Mouse (Mus musculus): ENCODE results near the gene Cyth2. TPM values are rescaled to one million over a fixed set of nuclear protein-coding genes. Genes with fewer than 3 reads are reported as not detected.

Gene Cyth2
- polyA plus RNA-seq, 1 experiment from 2014 or later = 26.5 TPM

DNA sequence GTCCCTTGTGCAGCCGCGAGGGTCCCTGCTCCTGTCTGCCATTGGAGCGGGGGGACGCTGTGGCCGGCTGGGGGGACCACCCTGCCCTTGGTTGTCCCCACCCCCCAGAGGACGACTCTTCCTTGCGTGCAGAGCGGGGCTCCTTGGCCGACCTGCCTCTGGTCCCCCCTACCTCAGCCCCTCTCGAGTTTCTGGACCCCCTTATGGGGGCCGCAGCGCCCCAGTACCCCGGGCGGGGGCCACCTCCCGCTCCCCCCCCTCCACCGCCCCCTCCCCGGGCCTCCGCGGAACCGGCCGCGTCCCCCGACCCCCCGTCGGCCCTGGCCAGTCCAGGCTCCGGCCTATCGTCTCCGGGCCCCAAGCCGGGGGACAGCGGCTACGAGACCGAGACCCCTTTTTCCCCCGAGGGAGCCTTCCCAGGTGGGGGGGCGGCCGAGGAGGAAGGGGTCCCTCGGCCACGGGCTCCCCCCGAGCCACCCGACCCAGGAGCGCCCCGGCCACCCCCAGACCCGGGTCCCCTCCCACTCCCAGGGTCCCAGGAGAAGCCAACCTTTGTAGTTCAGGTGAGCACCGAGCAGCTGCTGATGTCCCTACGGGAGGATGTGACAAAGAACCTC is 20.3 kb downstream of the Cyth2 start:
- no peak overlapping the region for H3K9ac ChIP-seq (ENCODE audit: low read depth, low read length)
- H3K27me3 ChIP-seq (ENCODE audit: control insufficient read depth, insufficient read depth, low read depth, low read length) = peaks cover 41% of the 10 kb centered on the region

DNA sequence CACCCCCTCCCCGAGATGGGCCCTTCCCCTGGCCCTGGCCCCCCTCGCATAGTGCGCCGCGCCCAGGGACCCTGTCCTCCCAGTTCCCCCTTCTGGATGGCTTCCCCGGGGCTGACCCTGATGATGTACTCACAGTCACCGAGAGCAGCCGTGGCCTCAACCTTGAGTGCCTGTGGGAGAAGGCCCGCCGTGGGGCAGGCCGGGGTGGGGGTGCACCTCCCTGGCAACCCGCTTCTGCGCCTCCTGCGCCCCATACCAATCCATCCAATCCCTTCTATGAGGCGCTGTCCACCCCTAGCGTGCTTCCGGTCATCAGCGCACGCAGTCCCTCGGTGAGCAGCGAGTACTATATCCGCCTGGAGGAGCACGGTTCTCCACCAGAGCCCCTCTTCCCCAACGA is 21.1 kb downstream of the Cyth2 start:
- no peaks in the 10 kb centered on the region for H3K36me3 ChIP-seq (ENCODE audit: control insufficient read depth, insufficient read depth)
- WGBS (ENCODE audit: insufficient replicate concordance) = 66% methylated on average over 24 of the region's 24 CpGs
- no peaks in the 10 kb centered on the region for H3K9me3 ChIP-seq (replicated peaks; ENCODE audit: control insufficient read depth, low read length)
- H3K27me3 ChIP-seq (ENCODE audit: control insufficient read depth, insufficient read depth, low read depth, low read length) = peaks cover 33% of the 10 kb centered on the region
- H3K4me1 ChIP-seq (ENCODE audit: control insufficient read depth, low read depth, low read length) = peaks cover 21% of the 10 kb centered on the region
- H3K9ac ChIP-seq (ENCODE audit: low read depth, low read length) = no peak overlapping the region
- no peak for ATAC-seq (ENCODE audit: low read depth)
- H3K27ac ChIP-seq (ENCODE audit: low read length) = no peak overlapping the region
- no peak overlapping the region for H3K4me2 ChIP-seq (ENCODE audit: low read depth, low read length)
- no peak overlapping the region for H3K4me3 ChIP-seq (ENCODE audit: low read depth, low read length)

More for the DNA sequence above, 20.3 kb downstream of the Cyth2 start:
- Histone ChIP-seq H3K4me2 (ENCODE audit: low read depth, low read length) (no peak overlapping the region), H3K4me3 (ENCODE audit: low read depth, low read length) (no peak overlapping the region), H3K9me3 (replicated peaks; ENCODE audit: control insufficient read depth, low read length) (no peaks in the 10 kb centered on the region), H3K4me1 (ENCODE audit: control insufficient read depth, low read depth, low read length) (peaks cover 27% of the 10 kb centered on the region), H3K27ac (ENCODE audit: low read length) (no peak overlapping the region), H3K36me3 (ENCODE audit: control insufficient read depth, insufficient read depth) (no peaks in the 10 kb centered on the region)
- 69% methylated on average over 40 of the region's 44 CpGs for WGBS (ENCODE audit: insufficient replicate concordance)
- ATAC-seq (ENCODE audit: low read depth) = no peak

DNA sequence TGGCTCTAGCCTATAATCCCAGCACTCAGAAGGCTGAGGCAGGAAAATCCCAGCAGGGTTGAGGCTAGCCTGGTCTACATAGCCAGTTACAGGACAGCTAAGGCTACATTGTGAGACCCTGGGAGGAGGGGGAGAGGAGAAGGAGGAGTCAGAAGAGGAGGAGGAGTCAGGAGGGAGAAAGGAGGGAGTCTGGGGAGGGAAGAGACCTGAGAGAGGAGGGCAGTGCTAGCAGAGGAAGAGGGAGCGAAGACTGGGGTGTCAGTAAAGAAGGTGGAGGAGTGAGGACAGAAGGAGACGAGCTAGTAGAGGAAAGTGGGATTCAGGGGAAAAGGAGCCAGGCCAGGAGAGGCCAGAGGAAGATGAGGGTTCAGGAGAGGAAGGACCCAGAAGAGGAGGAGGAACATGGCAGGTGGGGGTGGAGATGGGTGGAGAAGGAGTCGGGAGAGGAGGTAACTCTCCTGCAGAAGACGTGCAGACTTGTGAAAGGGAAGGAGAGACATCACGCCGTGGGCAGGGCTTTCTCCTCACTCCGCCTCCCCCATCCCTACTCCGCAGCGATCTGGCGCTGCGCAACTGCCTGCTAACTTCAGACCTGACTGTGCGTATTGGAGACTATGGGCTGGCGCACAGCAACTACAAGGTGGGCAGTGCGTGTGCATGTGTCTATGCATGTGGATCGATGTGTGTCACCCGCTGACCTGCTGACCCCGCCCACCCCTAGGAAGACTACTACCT is 22.5 kb downstream of the Cyth2 start:
- no peak for ATAC-seq (ENCODE audit: low read depth)
- 49% methylated on average over 17 of the region's 17 CpGs for WGBS (ENCODE audit: insufficient replicate concordance)
- no peak overlapping the region for H3K27ac ChIP-seq (ENCODE audit: low read length)
- H3K36me3 ChIP-seq (ENCODE audit: control insufficient read depth, insufficient read depth) = no peaks in the 10 kb centered on the region
- peaks cover 8% of the 10 kb centered on the region for H3K4me1 ChIP-seq (ENCODE audit: control insufficient read depth, low read depth, low read length)
- H3K27me3 ChIP-seq (ENCODE audit: control insufficient read depth, insufficient read depth, low read depth, low read length) = peaks cover 32% of the 10 kb centered on the region
- no peaks in the 10 kb centered on the region for H3K9me3 ChIP-seq (replicated peaks; ENCODE audit: control insufficient read depth, low read length)
- H3K9ac ChIP-seq (ENCODE audit: low read depth, low read length) = no peak overlapping the region
- H3K4me3 ChIP-seq (ENCODE audit: low read depth, low read length) = no peak overlapping the region
- H3K4me2 ChIP-seq (ENCODE audit: low read depth, low read length) = no peak overlapping the region

DNA sequence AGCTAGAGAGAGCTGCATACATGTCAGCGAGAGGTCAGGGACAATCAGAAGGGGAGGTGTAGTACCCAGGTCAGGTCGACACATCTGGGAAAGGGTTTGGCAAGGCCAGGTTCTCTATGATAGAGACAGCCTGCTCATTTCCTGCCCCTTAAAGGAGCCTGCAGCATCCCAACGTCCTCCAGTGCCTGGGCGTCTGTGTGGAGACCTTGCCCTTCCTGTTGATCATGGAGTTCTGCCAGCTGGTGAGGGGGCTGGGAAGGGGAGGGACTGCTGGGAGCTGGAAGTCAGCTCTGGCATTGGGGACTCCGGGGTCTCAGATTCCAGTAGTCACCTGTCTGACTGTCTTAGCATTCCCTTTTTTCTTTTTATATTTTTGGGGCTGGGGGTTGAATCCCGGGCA is 23.7 kb downstream of the Cyth2 start:
- Histone ChIP-seq H3K27ac (ENCODE audit: low read length) (no peak overlapping the region), H3K9ac (ENCODE audit: low read depth, low read length) (no peak overlapping the region), H3K4me2 (ENCODE audit: low read depth, low read length) (no peak overlapping the region), H3K9me3 (replicated peaks; ENCODE audit: control insufficient read depth, low read length) (no peaks in the 10 kb centered on the region), H3K4me3 (ENCODE audit: low read depth, low read length) (no peak overlapping the region), H3K36me3 (ENCODE audit: control insufficient read depth, insufficient read depth) (no peaks in the 10 kb centered on the region), H3K27me3 (ENCODE audit: control insufficient read depth, insufficient read depth, low read depth, low read length) (peaks cover 38% of the 10 kb centered on the region), H3K4me1 (ENCODE audit: control insufficient read depth, low read depth, low read length) (no peaks in the 10 kb centered on the region; the same call in 1 of the 2 replicates)
- 29% methylated on average over 6 of the region's 6 CpGs for WGBS (ENCODE audit: insufficient replicate concordance)
- ATAC-seq (ENCODE audit: low read depth) = no peak

DNA sequence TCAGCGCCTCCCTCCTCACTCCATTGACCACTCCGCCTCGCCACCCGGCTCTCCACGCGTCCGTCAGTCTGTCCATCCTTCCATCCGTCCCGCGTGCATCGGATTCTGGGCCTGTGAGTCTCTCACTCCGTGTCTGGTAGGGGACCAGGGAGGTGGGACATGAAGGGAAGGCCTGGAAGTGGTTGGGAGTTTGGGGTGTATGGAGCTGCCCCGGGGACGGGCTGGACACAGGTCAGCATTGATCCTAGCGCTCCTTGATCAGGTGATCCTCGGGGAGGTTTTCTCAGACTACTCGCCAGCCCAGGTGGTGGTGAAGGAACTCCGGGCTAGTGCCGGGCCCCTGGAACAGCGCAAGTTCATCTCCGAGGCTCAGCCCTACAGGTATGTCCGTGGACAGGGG is 26.7 kb downstream of the Cyth2 start:
- no peak overlapping the region for H3K4me3 ChIP-seq (ENCODE audit: low read depth, low read length)
- no peaks in the 10 kb centered on the region for H3K36me3 ChIP-seq (ENCODE audit: control insufficient read depth, insufficient read depth)
- no peak overlapping the region for H3K27ac ChIP-seq (ENCODE audit: low read length)
- no peak for ATAC-seq (ENCODE audit: low read depth)
- no peak overlapping the region for H3K9ac ChIP-seq (ENCODE audit: low read depth, low read length)
- no peaks in the 10 kb centered on the region for H3K9me3 ChIP-seq (replicated peaks; ENCODE audit: control insufficient read depth, low read length)
- peaks cover 3% of the 10 kb centered on the region for H3K4me1 ChIP-seq (ENCODE audit: control insufficient read depth, low read depth, low read length)
- WGBS (ENCODE audit: insufficient replicate concordance) = 72% methylated on average over 22 of the region's 22 CpGs
- peaks cover 53% of the 10 kb centered on the region for H3K27me3 ChIP-seq (ENCODE audit: control insufficient read depth, insufficient read depth, low read depth, low read length)
- no peak overlapping the region for H3K4me2 ChIP-seq (ENCODE audit: low read depth, low read length)

DNA sequence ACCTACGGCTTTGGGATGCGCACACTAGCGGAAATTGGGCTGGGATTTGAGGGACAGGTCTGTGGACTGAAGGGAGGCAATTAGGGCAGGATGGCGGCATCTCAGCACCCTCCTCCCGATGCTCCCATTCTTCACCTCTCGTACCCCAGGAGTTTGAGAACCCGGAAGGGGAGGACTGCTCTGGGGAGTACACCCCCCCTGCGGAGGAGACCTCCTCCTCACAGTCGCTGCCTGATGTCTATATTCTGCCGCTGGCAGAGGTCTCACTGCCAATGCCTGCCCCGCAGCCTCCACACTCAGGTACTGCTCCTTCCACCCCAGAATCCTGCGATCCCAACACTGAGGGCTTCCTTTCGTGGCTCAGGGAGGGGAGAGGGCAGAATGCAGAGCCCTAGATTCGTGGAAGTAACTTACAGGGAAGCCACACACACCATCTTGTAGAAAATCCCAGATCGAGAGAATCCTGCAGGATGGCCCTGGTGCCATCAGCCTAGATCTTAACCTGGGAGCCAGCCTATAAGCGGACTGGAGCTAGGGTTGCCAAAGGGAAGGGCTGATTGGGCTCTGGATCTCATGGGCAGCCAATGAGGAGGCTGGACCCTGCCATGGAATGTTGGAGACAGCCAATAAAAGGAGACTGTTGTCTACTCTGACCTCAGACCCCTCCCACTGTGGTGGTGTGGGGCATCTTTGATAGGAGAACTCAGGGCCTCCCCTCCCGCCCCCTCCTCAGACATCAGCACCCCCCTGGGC is 27.5 kb downstream of the Cyth2 start:
- no peaks in the 10 kb centered on the region for H3K36me3 ChIP-seq (ENCODE audit: control insufficient read depth, insufficient read depth)
- no peak overlapping the region for H3K4me3 ChIP-seq (ENCODE audit: low read depth, low read length)
- no peaks in the 10 kb centered on the region for H3K9me3 ChIP-seq (replicated peaks; ENCODE audit: control insufficient read depth, low read length)
- no peak overlapping the region for H3K9ac ChIP-seq (ENCODE audit: low read depth, low read length)
- H3K4me1 ChIP-seq (ENCODE audit: control insufficient read depth, low read depth, low read length) = peaks cover 3% of the 10 kb centered on the region
- WGBS (ENCODE audit: insufficient replicate concordance) = 6% methylated on average over 17 of the region's 17 CpGs
- ATAC-seq (ENCODE audit: low read depth) = peak; percentile 38; the same call in 1 of the 2 replicates
- H3K27me3 ChIP-seq (ENCODE audit: control insufficient read depth, insufficient read depth, low read depth, low read length) = peaks cover 55% of the 10 kb centered on the region
- no peak overlapping the region for H3K4me2 ChIP-seq (ENCODE audit: low read depth, low read length)
- H3K27ac ChIP-seq (ENCODE audit: low read length) = no peak overlapping the region

DNA sequence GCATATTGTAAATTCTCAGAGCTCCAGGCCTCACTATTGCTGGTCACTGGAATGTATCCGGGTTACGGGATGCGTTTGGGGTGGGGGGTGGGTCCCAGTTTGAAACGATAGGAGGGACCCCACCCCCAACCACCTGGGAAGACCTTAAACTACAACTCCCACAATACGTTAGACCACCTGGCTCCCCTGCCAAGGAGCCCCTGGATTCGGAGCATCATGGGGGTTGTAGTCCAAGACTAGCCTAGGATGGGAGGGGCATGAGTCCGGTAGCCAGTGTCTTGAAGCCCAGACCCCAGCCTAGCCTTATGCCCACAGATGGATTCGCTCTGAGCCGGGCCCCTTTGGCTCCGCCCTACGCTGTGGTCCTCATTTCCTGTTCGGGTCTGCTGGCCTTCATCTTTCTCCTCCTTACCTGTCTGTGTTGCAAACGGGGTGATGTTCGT is 28.2 kb downstream of the Cyth2 start:
- no peak overlapping the region for H3K9ac ChIP-seq (ENCODE audit: low read depth, low read length)
- no peaks in the 10 kb centered on the region for H3K9me3 ChIP-seq (replicated peaks; ENCODE audit: control insufficient read depth, low read length)
- no peak for ATAC-seq (ENCODE audit: low read depth)
- H3K27ac ChIP-seq (ENCODE audit: low read length) = no peak overlapping the region
- no peak overlapping the region for H3K4me3 ChIP-seq (ENCODE audit: low read depth, low read length)
- WGBS (ENCODE audit: insufficient replicate concordance) = 3% methylated on average over 14 of the region's 14 CpGs
- peaks cover 3% of the 10 kb centered on the region for H3K4me1 ChIP-seq (ENCODE audit: control insufficient read depth, low read depth, low read length)
- H3K36me3 ChIP-seq (ENCODE audit: control insufficient read depth, insufficient read depth) = no peaks in the 10 kb centered on the region
- H3K4me2 ChIP-seq (ENCODE audit: low read depth, low read length) = no peak overlapping the region
- H3K27me3 ChIP-seq (ENCODE audit: control insufficient read depth, insufficient read depth, low read depth, low read length) = peaks cover 55% of the 10 kb centered on the region

DNA sequence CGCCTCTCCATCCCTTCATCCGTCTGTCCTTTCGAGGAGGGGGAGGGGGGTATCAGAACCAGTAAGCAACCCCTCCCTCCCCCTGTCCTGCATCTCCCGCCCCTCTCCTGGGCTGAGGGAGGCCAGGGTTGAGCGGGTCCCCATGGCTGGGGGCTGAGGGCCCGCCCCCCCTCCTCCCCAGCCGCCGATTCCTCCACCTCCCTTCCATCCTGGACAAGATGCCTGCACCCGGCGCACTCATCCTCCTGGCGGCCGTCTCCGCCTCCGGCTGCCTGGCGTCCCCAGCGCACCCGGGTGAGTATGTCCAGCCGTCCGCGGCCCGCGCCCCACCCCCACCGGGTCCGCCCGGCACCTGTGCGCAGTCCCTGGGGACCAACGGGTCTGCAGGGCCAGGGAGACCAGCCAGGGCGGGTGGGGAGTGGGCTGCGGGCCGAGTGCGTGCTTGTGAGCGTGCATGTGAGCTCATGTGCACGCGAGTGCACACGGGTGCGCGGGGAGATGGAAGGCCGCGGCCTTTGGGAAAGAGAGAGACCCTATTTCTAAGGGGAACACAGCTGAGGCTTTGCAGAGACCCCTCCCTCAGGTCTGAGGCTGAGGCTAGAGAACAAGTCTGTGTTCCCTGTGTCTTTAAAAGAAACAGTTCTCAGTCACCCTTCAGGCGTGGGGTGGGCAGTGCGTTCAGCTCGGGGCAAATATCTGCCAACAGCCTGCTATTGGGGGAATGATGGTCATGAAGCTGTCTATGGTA is 28.8 kb downstream of the Cyth2 start:
- Histone ChIP-seq H3K9ac (ENCODE audit: low read depth, low read length) (no peak overlapping the region), H3K4me1 (ENCODE audit: control insufficient read depth, low read depth, low read length) (peaks cover 3% of the 10 kb centered on the region), H3K27me3 (ENCODE audit: control insufficient read depth, insufficient read depth, low read depth, low read length) (peaks cover 55% of the 10 kb centered on the region), H3K36me3 (ENCODE audit: control insufficient read depth, insufficient read depth) (no peaks in the 10 kb centered on the region), H3K27ac (ENCODE audit: low read length) (no peak overlapping the region), H3K4me3 (ENCODE audit: low read depth, low read length) (peak overlapping the region; percentile 2; the same call in 1 of the 2 replicates), H3K4me2 (ENCODE audit: low read depth, low read length) (no peak overlapping the region), H3K9me3 (replicated peaks; ENCODE audit: control insufficient read depth, low read length) (no peaks in the 10 kb centered on the region)
- no peak for ATAC-seq (ENCODE audit: low read depth)
- under 1% methylated on average over 38 of the region's 42 CpGs for WGBS (ENCODE audit: insufficient replicate concordance)

Data from liver, embryonic 16.5 days (tissue).